Mouse (Mus musculus) heart, adult 2 months (tissue): ENCODE results near the gene Fpr3. TPM values are rescaled to one million over a fixed set of nuclear protein-coding genes. Genes with fewer than 3 reads are reported as not detected.

Experiments
- DNase-seq, 2 experiments: peaks; one replicate each; pipeline ENCODE4 v3.0.0; 2021
- H3K27ac ChIP-seq: fragments of 200-600 bp; 2 replicates; pipeline ENCODE4 v1.8.1; 2022
- H3K27me3 ChIP-seq: fragments of 200-500 bp; 2 replicates; pipeline ENCODE4 v1.6.1; 2012; ENCODE audit warnings: mild to moderate bottlenecking, low read length, inconsistent platforms, mixed read lengths; ENCODE audit not compliant: control insufficient read depth, insufficient read depth
- H3K36me3 ChIP-seq: fragments of 200-500 bp; 2 replicates; pipeline ENCODE4 v1.6.1; 2012; ENCODE audit warnings: low read length, inconsistent platforms; ENCODE audit not compliant: control insufficient read depth, insufficient read depth
- H3K4me1 ChIP-seq: fragments of 200-500 bp; 2 replicates; pipeline ENCODE4 v1.6.1; 2011; ENCODE audit warnings: low read length; ENCODE audit not compliant: control insufficient read depth, insufficient read depth
- H3K4me3 ChIP-seq: fragments of 200-600 bp; 2 replicates; pipeline ENCODE4 v1.8.1; 2022
- H3K79me2 ChIP-seq: fragments of 200-500 bp; replicated peaks from 2 replicates; pipeline ENCODE4 v1.6.1; 2012; ENCODE audit warnings: mild to moderate bottlenecking, inconsistent platforms, low read length, moderate library complexity, mixed read lengths; ENCODE audit not compliant: control insufficient read depth, insufficient read depth
- H3K9ac ChIP-seq: fragments of 200-500 bp; 2 replicates; pipeline ENCODE4 v1.6.1; 2012; ENCODE audit warnings: low read depth, mild to moderate bottlenecking, control low read depth, inconsistent platforms, low read length, mixed read lengths
- CTCF ChIP-seq: fragments of 200-600 bp; IDR thresholded peaks from 2 replicates; pipeline ENCODE4 v1.8.1; 2022; ENCODE audit warnings: antibody characterized with exemption, mild to moderate bottlenecking, moderate library complexity
- EP300 ChIP-seq: fragments of 200-500 bp; IDR thresholded peaks from 2 replicates; pipeline ENCODE4 v1.6.1; 2011; ENCODE audit warnings: low read depth, low read length, control low read depth; ENCODE audit not compliant: insufficient read depth
- POLR2A ChIP-seq: fragments of 200-500 bp; IDR thresholded peaks from 2 replicates; pipeline ENCODE4 v1.6.1; 2011; ENCODE audit warnings: mild to moderate bottlenecking, low read depth, low read length, control low read depth; ENCODE audit not compliant: insufficient read depth
- WGBS: fragments of 180-500 bp; shearing (Covaris S2); methylation state at CpG from one replicate; pipeline ENCODE4 v1.1.7; 2018; 5-methylcytosine and 5-hydroxymethylcytosine counted together
- intact Hi-C: fragments of 180-260 bp; cut with DNase I; formaldehyde crosslinking; loops from one replicate; pipeline ENCODE4 v1.15.1; 2025
- polyA plus RNA-seq: library from polyadenylated mRNA; depleted of rRNA; stranded (reverse); fragments of >200 nt; gene quantifications from 2 replicates; pipeline ENCODE4 v1.2.3, GENCODE M21; 2012
- total RNA-seq, 2 experiments: library from RNA; stranded (reverse); gene quantifications; 2 replicates each; pipeline ENCODE4 v1.2.3; 2021

Fpr3 gene
- total and polyA plus RNA-seq, 3 experiments, result not detected

GRCm38 (mm10) chr17:17857446-17857845 lies 30.2 kb upstream of the Fpr3 start:
- no peaks in the 10 kb centered on the region for H3K27me3 ChIP-seq
- no peaks in the 10 kb centered on the region for H3K79me2 ChIP-seq
- H3K27ac ChIP-seq, result no peak overlapping the region
- no peaks in the 10 kb centered on the region for H3K36me3 ChIP-seq
- intact Hi-C loops, result no loop called here
- no peak for DNase-seq
- WGBS, result 83% methylated on average over 1 of the region's 1 CpGs
- H3K4me1 ChIP-seq, result no peaks in the 10 kb centered on the region
- no peak overlapping the region for H3K9ac ChIP-seq
- H3K4me3 ChIP-seq, result no peak overlapping the region
- no peak for TF ChIP-seq CTCF
- TF ChIP-seq POLR2A, result no peak

GRCm38 (mm10) chr17:17860110-17860509 lies 27.5 kb upstream of the Fpr3 start:
- WGBS, result 83% methylated on average over 3 of the region's 3 CpGs
- H3K79me2 ChIP-seq, result no peaks in the 10 kb centered on the region

GRCm38 (mm10) chr17:17862360-17862759 lies 25.3 kb upstream of the Fpr3 start:
- H3K27ac ChIP-seq, result no peak overlapping the region
- peak in 1 of 2 experiments; percentile 31 for DNase-seq
- no peak overlapping the region for H3K9ac ChIP-seq
- no peak overlapping the region for H3K4me3 ChIP-seq
- H3K79me2 ChIP-seq, result no peaks in the 10 kb centered on the region
- TF ChIP-seq EP300 (no peak), CTCF (no peak), POLR2A (no peak)
- no peaks in the 10 kb centered on the region for H3K36me3 ChIP-seq
- intact Hi-C loops, result no loop called here
- no peaks in the 10 kb centered on the region for H3K27me3 ChIP-seq
- 22% methylated on average over 1 of the region's 1 CpGs for WGBS
- no peaks in the 10 kb centered on the region for H3K4me1 ChIP-seq

More at GRCm38 (mm10) chr17:17860110-17860509, 27.5 kb upstream of the Fpr3 start:
- H3K27me3 ChIP-seq, result no peaks in the 10 kb centered on the region
- intact Hi-C loops, result no loop called here
- no peaks in the 10 kb centered on the region for H3K4me1 ChIP-seq
- no peaks in the 10 kb centered on the region for H3K36me3 ChIP-seq
- H3K27ac ChIP-seq, result no peak overlapping the region
- TF ChIP-seq POLR2A (no peak), CTCF (no peak), EP300 (no peak)
- DNase-seq, result no peak
- no peak overlapping the region for H3K4me3 ChIP-seq
- H3K9ac ChIP-seq, result no peak overlapping the region

- 58% methylated on average over 2 of the region's 2 CpGs for WGBS
- Histone ChIP-seq H3K36me3 (no peaks in the 10 kb centered on the region), H3K9ac (no peak overlapping the region), H3K27me3 (no peaks in the 10 kb centered on the region), H3K79me2 (no peaks in the 10 kb centered on the region), H3K4me1 (no peaks in the 10 kb centered on the region), H3K4me3 (no peak overlapping the region), H3K27ac (no peak overlapping the region)
- no peak for TF ChIP-seq CTCF
- no peak for TF ChIP-seq EP300
- no peak for TF ChIP-seq POLR2A
- DNase-seq, result no peak
- intact Hi-C loops, result no loop called here
These were observed 22.5 kb upstream of the Fpr3 start for GRCm38 (mm10) chr17:17865168-17865567.

- Histone ChIP-seq H3K4me1 (no peaks in the 10 kb centered on the region), H3K36me3 (no peaks in the 10 kb centered on the region), H3K9ac (no peak overlapping the region), H3K27me3 (no peaks in the 10 kb centered on the region), H3K4me3 (no peak overlapping the region), H3K79me2 (no peaks in the 10 kb centered on the region), H3K27ac (no peak overlapping the region)
- DNase-seq, result peak in 1 of 2 experiments; percentile 21
- TF ChIP-seq CTCF, result no peak
- no peak for TF ChIP-seq POLR2A
- no peak for TF ChIP-seq EP300
- WGBS, result 73% methylated on average over 11 of the region's 11 CpGs
- intact Hi-C loops, result no loop called here
These were observed 20.7 kb upstream of the Fpr3 start for GRCm38 (mm10) chr17:17866801-17867469.

- no peaks in the 10 kb centered on the region for H3K79me2 ChIP-seq
- H3K27ac ChIP-seq, result no peak overlapping the region
- H3K36me3 ChIP-seq, result no peaks in the 10 kb centered on the region
- H3K4me1 ChIP-seq, result no peaks in the 10 kb centered on the region
- intact Hi-C loops, result no loop called here
- no peaks in the 10 kb centered on the region for H3K27me3 ChIP-seq
- H3K4me3 ChIP-seq, result no peak overlapping the region
- DNase-seq, result no peak
- 71% methylated on average over 2 of the region's 2 CpGs for WGBS
- TF ChIP-seq CTCF (no peak), EP300 (no peak), POLR2A (no peak)
- no peak overlapping the region for H3K9ac ChIP-seq
These were observed 16.6 kb upstream of the Fpr3 start for GRCm38 (mm10) chr17:17870892-17871550.
